Mouse (Mus musculus) kidney, adult 2 months (tissue): ENCODE data around the gene Nedd4.

ENCODE experiments used
- CTCF ChIP-seq: fragments of 200-500 bp; conservative IDR thresholded peaks from 2 replicates; pipeline ENCODE4 v1.5.1; 2011; ENCODE audit warnings: low read depth, mild to moderate bottlenecking, control low read depth, low read length, moderate library complexity, mixed read lengths; ENCODE audit not compliant: insufficient read depth, insufficient read length
- POLR2A ChIP-seq: fragments of 200-500 bp; IDR thresholded peaks from one replicate; pipeline ENCODE4 v1.6.1; 2011; ENCODE audit warnings: low read depth, low read length, control low read depth

DNA sequence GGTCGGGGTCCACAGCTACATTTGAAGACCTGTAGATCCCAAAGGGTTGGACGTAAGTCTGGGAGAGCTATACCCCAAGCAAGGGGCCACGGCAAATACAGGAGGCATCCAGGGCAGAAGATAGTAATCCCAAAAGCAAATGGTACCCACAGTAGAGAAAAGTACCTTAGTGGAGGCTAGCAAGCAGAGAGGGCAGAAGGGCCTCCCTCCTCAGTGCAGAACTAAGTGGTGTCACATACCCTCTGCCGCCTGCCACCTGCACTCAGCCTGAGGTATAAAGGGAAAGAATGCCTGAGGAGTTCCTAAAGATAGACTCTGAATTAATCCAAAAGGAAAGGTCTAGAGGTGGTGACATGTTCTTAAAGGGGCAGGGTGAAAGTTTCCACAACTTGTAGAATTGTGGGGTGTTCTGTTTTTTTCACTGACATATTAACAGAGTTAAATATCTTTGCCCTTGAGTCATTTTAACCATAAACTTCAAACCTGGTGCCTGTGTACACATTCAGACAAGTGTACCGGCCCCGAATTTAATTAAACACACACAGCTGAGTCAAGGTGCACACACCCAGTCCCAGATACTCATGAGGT lies 21.0 kb upstream of the Nedd4 start:
- no peak for TF ChIP-seq CTCF
- TF ChIP-seq POLR2A = no peak
